Mouse (Mus musculus) limb, embryonic 11.5 days (tissue): ENCODE results near the gene Selenoo. TPM values are rescaled to one million over a fixed set of nuclear protein-coding genes. Genes with fewer than 3 reads are reported as not detected.

Experiments used
- ATAC-seq: fragments of 200-750 bp; cut with Nextera tagmentation; 2 replicates; pipeline ENCODE4 v1.8.0; 2017; ENCODE audit warnings: low read depth; ENCODE audit not compliant: insufficient number of reproducible peaks, low FRiP score, low TSS enrichment
- DNase-seq: peaks from one replicate; pipeline ENCODE4 v3.0.0-alpha.2; 2015; ENCODE audit warnings: low spot score
- H3K27ac ChIP-seq: fragments of 300-500 bp; sonication (generic); replicated peaks from 2 replicates; pipeline ENCODE4 v1.5.1; 2014; ENCODE audit warnings: low read depth, mild to moderate bottlenecking, low read length
- H3K27me3 ChIP-seq: fragments of 300-500 bp; sonication (generic); 2 replicates; pipeline ENCODE4 v1.6.1; 2014; ENCODE audit warnings: mild to moderate bottlenecking, low read length, mixed read lengths; ENCODE audit not compliant: control insufficient read depth, insufficient read depth
- H3K36me3 ChIP-seq: fragments of 300-500 bp; sonication (generic); 2 replicates; pipeline ENCODE4 v1.6.1; 2014; ENCODE audit warnings: mild to moderate bottlenecking, low read length, moderate library complexity, mixed read lengths; ENCODE audit not compliant: control insufficient read depth, insufficient read depth
- H3K4me1 ChIP-seq: fragments of 300-500 bp; sonication (generic); 2 replicates; pipeline ENCODE4 v1.6.1; 2014; ENCODE audit warnings: low read length, mixed read lengths; ENCODE audit not compliant: control insufficient read depth, insufficient read depth
- H3K4me2 ChIP-seq: fragments of 300-500 bp; sonication (generic); 2 replicates; pipeline ENCODE4 v1.6.1; 2014; ENCODE audit warnings: low read depth, mild to moderate bottlenecking, moderate library complexity; ENCODE audit not compliant: severe bottlenecking
- H3K4me3 ChIP-seq: fragments of 300-500 bp; sonication (generic); 2 replicates; pipeline ENCODE4 v1.5.1; 2014; ENCODE audit warnings: low read depth, low read length
- H3K9ac ChIP-seq: fragments of 300-500 bp; sonication (generic); 2 replicates; pipeline ENCODE4 v1.6.1; 2014; ENCODE audit warnings: mild to moderate bottlenecking, low read length
- H3K9me3 ChIP-seq: fragments of 300-500 bp; sonication (generic); 2 replicates; pipeline ENCODE4 v1.6.1; 2016; ENCODE audit warnings: low read length; ENCODE audit not compliant: control insufficient read depth
- WGBS: fragments of 180-500 bp; shearing (Covaris S2); extraction: QIAGEN DNeasy Blood & Tissue Kit; methylation state at CpG from one replicate; pipeline ENCODE4 v1.1.7; 2014; 5-methylcytosine and 5-hydroxymethylcytosine counted together
- polyA plus RNA-seq: library from polyadenylated mRNA; unstranded; fragments of >200 nt; fragmentation: Nextera tagmentation; extraction: Ambion mirVana; gene quantifications from 2 replicates; pipeline ENCODE4 v1.2.1, GENCODE M21; 2014

Selenoo gene
- polyA plus RNA-seq, 1 experiment from 2014 or later = 15.4 TPM

GRCm38 (mm10) chr15:89084826-89085225 is 4.1 kb upstream of the Selenoo start:
- Histone ChIP-seq H3K27me3 (no peaks in the 10 kb centered on the region), H3K9me3 (no peaks in the 10 kb centered on the region), H3K4me2 (no peak overlapping the region), H3K27ac (no peak overlapping the region), H3K4me1 (peaks cover 6% of the 10 kb centered on the region; the same call in 1 of the 2 replicates), H3K4me3 (no peak overlapping the region), H3K36me3 (peaks cover 7% of the 10 kb centered on the region), H3K9ac (no peak overlapping the region)
- no peak for ATAC-seq
- WGBS = 90% methylated on average over 2 of the region's 2 CpGs
- DNase-seq = no peak

DNA sequence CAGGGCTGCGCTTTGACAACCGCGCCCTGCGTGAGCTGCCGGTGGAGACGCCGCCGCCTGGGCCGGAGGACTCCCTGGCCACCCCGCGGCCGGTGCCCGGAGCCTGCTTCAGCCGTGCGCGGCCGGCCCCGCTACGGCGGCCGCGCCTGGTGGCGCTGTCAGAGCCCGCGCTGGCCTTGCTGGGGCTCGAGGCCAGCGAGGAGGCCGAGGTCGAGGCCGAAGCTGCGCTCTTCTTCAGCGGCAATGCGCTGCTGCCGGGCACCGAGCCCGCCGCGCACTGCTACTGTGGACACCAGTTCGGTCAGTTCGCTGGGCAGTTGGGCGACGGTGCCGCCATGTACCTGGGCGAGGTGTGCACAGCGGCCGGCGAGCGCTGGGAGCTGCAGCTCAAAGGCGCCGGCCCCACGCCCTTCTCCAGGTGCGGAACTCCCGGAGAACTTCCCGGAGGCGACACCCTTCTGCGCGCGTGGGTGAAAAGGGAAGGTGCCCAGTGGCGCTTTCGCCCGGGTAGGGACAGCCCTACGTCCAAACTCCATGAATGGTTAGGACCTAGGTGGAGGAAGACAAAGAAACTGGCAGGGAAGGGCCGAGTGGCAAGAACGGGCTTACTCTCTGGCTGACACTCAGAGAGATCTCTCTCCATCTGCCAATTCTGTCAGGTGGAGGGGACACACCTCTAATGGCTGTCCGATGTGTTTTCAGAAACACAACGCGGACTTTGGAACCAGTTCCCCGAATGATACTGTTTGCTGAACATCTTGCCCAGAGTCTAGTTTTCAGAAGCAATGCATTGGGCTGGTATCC is 566 bp downstream of the Selenoo start:
- no peak for DNase-seq

GRCm38 (mm10) chr15:89090662-89091061 is 1.8 kb downstream of the Selenoo start:
- Histone ChIP-seq H3K4me2 (no peak overlapping the region), H3K36me3 (peaks cover 17% of the 10 kb centered on the region), H3K9me3 (no peaks in the 10 kb centered on the region), H3K4me1 (peaks cover 9% of the 10 kb centered on the region; the same call in 1 of the 2 replicates), H3K9ac (no peak overlapping the region), H3K27me3 (no peaks in the 10 kb centered on the region), H3K27ac (no peak overlapping the region), H3K4me3 (no peak overlapping the region)
- 54% methylated on average over 4 of the region's 4 CpGs for WGBS
- ATAC-seq = no peak
- no peak for DNase-seq

More for the DNA sequence above, 566 bp downstream of the Selenoo start:
- Histone ChIP-seq H3K4me1 (peaks cover 9% of the 10 kb centered on the region; the same call in 1 of the 2 replicates), H3K27ac (no peak overlapping the region), H3K4me3 (peak overlapping the region; percentile 74), H3K27me3 (no peaks in the 10 kb centered on the region), H3K9ac (peak overlapping the region; percentile 78), H3K36me3 (peaks cover 12% of the 10 kb centered on the region), H3K4me2 (peak overlapping the region; percentile 64), H3K9me3 (no peaks in the 10 kb centered on the region)
- 3% methylated on average over 68 of the region's 68 CpGs for WGBS
- peak; percentile 27; the same call in 1 of the 2 replicates for ATAC-seq

GRCm38 (mm10) chr15:89092181-89092580 is 3.3 kb downstream of the Selenoo start:
- H3K9ac ChIP-seq = no peak overlapping the region
- ATAC-seq (no peak), DNase-seq (no peak)
- H3K4me3 ChIP-seq = no peak overlapping the region
- H3K4me1 ChIP-seq = peaks cover 9% of the 10 kb centered on the region; the same call in 1 of the 2 replicates
- peaks cover 16% of the 10 kb centered on the region; the same call in 1 of the 2 replicates for H3K36me3 ChIP-seq
- no peak overlapping the region for H3K27ac ChIP-seq
- H3K27me3 ChIP-seq = no peaks in the 10 kb centered on the region
- 82% methylated on average over 5 of the region's 5 CpGs for WGBS
- no peaks in the 10 kb centered on the region for H3K9me3 ChIP-seq
- no peak overlapping the region for H3K4me2 ChIP-seq

GRCm38 (mm10) chr15:89097450-89097849 is 8.6 kb downstream of the Selenoo start:
- Histone ChIP-seq H3K27me3 (no peaks in the 10 kb centered on the region), H3K9ac (no peak overlapping the region), H3K9me3 (no peaks in the 10 kb centered on the region), H3K4me1 (no peaks in the 10 kb centered on the region), H3K4me3 (no peak overlapping the region), H3K4me2 (no peak overlapping the region), H3K27ac (no peak overlapping the region), H3K36me3 (peaks cover 41% of the 10 kb centered on the region)
- ATAC-seq = no peak
- 87% methylated on average over 5 of the region's 5 CpGs for WGBS
- DNase-seq = no peak

- Histone ChIP-seq H3K27ac (no peak overlapping the region), H3K36me3 (peaks cover 45% of the 10 kb centered on the region), H3K4me2 (no peak overlapping the region), H3K27me3 (no peaks in the 10 kb centered on the region), H3K4me3 (no peak overlapping the region), H3K9me3 (no peaks in the 10 kb centered on the region), H3K4me1 (no peaks in the 10 kb centered on the region), H3K9ac (no peak overlapping the region)
- no peak for ATAC-seq
- DNase-seq = no peak
- 89% methylated on average over 7 of the region's 7 CpGs for WGBS
Measured at GRCm38 (mm10) chr15:89098616-89099015, 9.7 kb downstream of the Selenoo start.

DNA sequence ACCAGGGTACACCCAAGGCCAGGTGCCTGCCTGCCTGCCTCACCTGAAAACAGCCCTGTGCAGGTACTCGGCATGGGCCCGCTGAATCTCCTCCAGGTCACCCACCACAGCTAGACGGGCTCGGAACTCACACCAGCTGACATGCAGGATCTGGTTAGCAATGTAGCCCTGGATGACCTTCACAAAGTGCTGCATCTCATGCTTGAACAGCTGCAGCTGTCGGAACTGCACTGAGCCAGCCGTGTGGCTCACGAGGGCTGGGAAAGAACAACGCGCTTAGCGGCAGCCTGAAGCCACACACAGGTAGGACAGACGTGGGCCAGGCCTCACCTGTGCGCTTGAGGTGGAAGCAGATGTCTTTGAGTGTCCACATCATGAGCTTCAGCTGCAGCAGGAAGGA is 11.9 kb downstream of the Selenoo start:
- Histone ChIP-seq H3K27me3 (no peaks in the 10 kb centered on the region), H3K27ac (no peak overlapping the region), H3K4me2 (no peak overlapping the region), H3K4me1 (no peaks in the 10 kb centered on the region), H3K36me3 (peaks cover 46% of the 10 kb centered on the region), H3K9me3 (no peaks in the 10 kb centered on the region), H3K4me3 (no peak overlapping the region), H3K9ac (no peak overlapping the region)
- ATAC-seq = no peak
- no peak for DNase-seq
- 91% methylated on average over 12 of the region's 12 CpGs for WGBS

DNA sequence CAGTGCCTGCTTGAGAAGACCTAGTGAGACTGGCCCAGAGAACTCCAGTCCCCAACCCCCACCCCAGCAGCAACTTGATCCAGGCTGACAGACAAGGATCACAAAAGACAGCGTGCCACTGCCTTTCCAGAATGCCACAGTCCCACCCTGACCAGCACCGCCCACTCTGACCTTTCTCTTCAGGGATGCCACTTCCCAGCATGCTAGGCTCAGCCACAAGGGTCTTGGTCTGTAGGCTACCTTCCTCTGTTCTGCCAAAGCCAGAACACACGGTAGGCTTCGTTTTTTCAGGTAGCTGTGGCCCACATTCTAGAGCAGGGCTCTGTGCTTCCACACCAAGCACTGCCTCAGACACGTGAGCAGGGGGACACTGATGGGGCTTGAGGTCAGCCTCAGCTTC is 13.8 kb downstream of the Selenoo start:
- Histone ChIP-seq H3K36me3 (peaks cover 49% of the 10 kb centered on the region), H3K4me2 (no peak overlapping the region), H3K27me3 (no peaks in the 10 kb centered on the region), H3K9ac (no peak overlapping the region), H3K27ac (no peak overlapping the region), H3K9me3 (no peaks in the 10 kb centered on the region), H3K4me1 (no peaks in the 10 kb centered on the region), H3K4me3 (no peak overlapping the region)
- ATAC-seq (no peak), DNase-seq (no peak)
- 86% methylated on average over 5 of the region's 5 CpGs for WGBS
